Mouse (Mus musculus): ENCODE results near the gene Klhl7. TPM values are rescaled to one million over a fixed set of nuclear protein-coding genes. Genes with fewer than 3 reads are reported as not detected.

The Klhl7 gene
- total RNA-seq, 1 experiment from 2014 or later, result 13.5 TPM

Other genes with a start within 250 kb of the Klhl7 start
- 32.3 and 35.8 TPM in 2 replicates for gene Fam126a, start 69.9 kb upstream of the Klhl7 start, total RNA-seq (2017)
- 3.8 and 4.9 TPM in 2 replicates for gene Nupl2, start 64.4 kb downstream of the Klhl7 start, total RNA-seq (2017)

Measured in neutrophil, adult 5-6 weeks (primary cell).